Mouse (Mus musculus): ENCODE measurements around the gene Ginm1. TPM values are rescaled to one million over a fixed set of nuclear protein-coding genes. Genes with fewer than 3 reads are reported as not detected.

Ginm1 gene
- polyA plus RNA-seq, 1 experiment from 2014 or later: 86.1 TPM

DNA sequence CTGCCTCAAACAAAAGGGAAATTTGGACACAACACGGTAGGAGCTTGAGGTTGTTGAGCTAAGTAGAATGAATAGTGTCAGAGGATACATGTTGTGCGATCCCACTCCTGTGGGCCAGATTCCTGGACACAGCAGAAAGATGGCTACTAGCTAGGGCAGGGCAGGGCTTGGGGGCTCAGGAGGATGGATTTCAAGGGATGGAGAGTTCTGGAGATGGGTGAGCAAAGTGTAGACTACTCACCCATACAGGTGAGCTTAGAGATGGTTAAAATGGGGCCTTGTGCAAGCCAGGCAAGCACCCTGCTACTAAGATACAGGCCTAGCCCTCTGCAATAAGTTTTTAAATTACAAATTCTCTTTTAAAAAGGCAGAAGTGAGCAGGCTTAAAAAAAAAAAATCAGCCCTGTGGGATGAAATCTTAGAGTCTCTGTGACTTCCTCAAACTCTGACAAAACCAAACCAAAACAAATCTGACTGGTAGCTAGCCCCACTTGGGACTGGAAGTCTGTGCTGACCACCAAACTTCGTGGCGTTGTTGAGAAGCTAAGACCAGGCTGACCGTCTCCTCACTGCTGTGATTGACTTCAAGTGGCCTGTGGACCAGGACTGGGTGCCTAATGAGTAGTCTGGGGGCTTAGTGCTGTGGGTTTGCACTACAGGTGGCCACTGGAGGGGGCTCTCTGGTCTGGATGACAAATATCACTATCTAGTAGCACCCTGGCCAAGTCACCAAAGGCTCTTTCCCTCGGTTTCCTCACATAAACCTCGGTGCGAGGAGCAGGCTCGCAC is 40.9 kb upstream of the Ginm1 start:
- Histone ChIP-seq H3K4me3 (no peak overlapping the region), H3K36me3 (no peaks in the 10 kb centered on the region), H3K27me3 (0 out of 2 replicates have a peak, but pooled peaks cover 3% of the 10 kb centered on the region), H3K4me2 (no peak overlapping the region), H3K9ac (no peak overlapping the region), H3K27ac (no peak overlapping the region), H3K4me1 (replicated peaks) (peaks cover 13% of the 10 kb centered on the region), H3K9me3 (replicated peaks) (no peaks in the 10 kb centered on the region)
- WGBS: 66% methylated on average over 9 of the region's 9 CpGs
- ATAC-seq (replicated peaks; ENCODE audit: insufficient number of reproducible peaks, insufficient read depth, low FRiP score, low read depth): no peak

DNA sequence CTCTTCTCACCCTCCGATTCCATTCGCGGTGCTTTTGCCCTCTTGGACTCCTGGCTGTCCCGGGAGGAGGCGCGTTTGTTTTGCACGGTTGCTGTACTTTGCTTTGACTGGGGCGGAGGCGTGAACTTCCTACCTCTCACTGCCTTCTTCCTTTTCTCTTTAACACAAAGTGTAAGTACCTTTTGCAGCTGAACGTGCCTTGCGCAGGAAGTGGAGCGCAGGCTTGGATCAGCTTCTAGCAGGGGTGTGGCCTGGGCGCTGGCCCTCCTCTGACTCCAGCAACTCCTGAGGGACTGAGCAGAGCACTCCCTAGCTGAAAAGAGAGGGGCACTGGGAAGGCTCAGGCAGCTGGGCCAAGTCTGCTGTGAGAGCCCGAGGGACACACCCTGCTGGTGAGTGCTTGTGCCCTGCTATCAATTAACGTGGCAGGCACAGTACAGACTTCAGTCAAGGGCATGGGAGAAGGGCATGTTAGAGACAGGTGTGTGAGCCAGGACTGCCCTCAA is 39.6 kb upstream of the Ginm1 start, which contains the start of gene Zc3h12d:
TSS of gene Zc3h12d (plus strand) at position 300 of the 506 bp plus-strand sequence.
- H3K36me3 ChIP-seq: no peaks in the 10 kb centered on the region
- H3K4me2 ChIP-seq: peak within 1 kb of the TSS; percentile 71
- WGBS: 3% methylated on average over 15 of the region's 15 CpGs
- peak; percentile 66 for ATAC-seq (replicated peaks; ENCODE audit: insufficient number of reproducible peaks, insufficient read depth, low FRiP score, low read depth)
- 0 out of 2 replicates have a peak, but pooled peaks cover 3% of the 10 kb centered on the region for H3K27me3 ChIP-seq
- peak within 1 kb of the TSS; percentile 46 for H3K9ac ChIP-seq
- H3K4me1 ChIP-seq (replicated peaks): peaks cover 13% of the 10 kb centered on the region
- H3K27ac ChIP-seq: peak within 1 kb of the TSS; percentile 37
- peak within 1 kb of the TSS; percentile 41 for H3K4me3 ChIP-seq
- no peaks in the 10 kb centered on the region for H3K9me3 ChIP-seq (replicated peaks)

DNA sequence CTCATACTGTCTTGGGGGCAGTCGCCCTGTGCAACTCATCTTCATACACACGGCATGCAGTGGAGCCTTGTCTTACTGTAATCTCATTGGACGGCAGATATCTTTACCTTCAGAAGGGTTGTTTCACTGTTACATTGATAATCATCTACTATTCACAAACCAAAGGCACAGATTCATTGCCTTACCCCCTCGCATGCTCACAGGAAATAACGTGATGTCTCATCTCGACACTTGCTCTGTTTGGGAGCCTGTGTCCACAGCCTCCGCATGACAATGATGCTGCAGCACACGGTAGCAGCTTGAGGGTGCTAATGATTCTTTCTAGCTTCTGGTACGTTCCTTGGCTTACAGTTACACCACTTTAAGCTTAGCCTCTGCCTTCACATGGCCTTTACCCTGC is 33.5 kb upstream of the Ginm1 start:
- H3K4me2 ChIP-seq: no peak overlapping the region
- 89% methylated on average over 9 of the region's 9 CpGs for WGBS
- ATAC-seq (replicated peaks; ENCODE audit: insufficient number of reproducible peaks, insufficient read depth, low FRiP score, low read depth): no peak

DNA sequence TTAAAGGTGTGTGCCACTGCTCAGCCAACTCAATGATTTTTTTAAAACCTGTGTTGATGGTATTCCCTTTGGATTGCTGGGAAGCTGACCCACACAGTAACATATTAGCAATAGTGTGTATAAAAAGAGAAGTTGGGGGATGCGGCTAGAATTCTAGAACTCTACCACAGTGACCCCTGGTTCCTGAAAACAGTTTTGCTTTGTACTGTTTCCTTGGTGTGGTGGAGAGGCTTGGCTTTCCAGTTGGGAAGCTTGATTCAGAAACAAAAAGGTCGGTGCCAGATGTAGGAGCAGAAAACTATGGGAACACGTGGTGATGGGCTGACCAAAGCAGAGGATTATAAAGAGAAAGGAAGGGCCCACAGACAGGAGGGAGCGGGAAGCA is 32.6 kb upstream of the Ginm1 start:
- Histone ChIP-seq H3K4me1 (replicated peaks) (no peaks in the 10 kb centered on the region), H3K27me3 (no peaks in the 10 kb centered on the region), H3K9me3 (replicated peaks) (no peaks in the 10 kb centered on the region), H3K27ac (no peak overlapping the region), H3K4me3 (no peak overlapping the region), H3K36me3 (peaks cover 28% of the 10 kb centered on the region), H3K4me2 (no peak overlapping the region), H3K9ac (no peak overlapping the region)
- ATAC-seq (replicated peaks; ENCODE audit: insufficient number of reproducible peaks, insufficient read depth, low FRiP score, low read depth): no peak
- 92% methylated on average over 4 of the region's 4 CpGs for WGBS

More for the DNA sequence above, 33.5 kb upstream of the Ginm1 start:
- H3K27ac ChIP-seq: no peak overlapping the region
- no peaks in the 10 kb centered on the region for H3K4me1 ChIP-seq (replicated peaks)
- H3K9me3 ChIP-seq (replicated peaks): no peaks in the 10 kb centered on the region
- H3K9ac ChIP-seq: no peak overlapping the region
- no peak overlapping the region for H3K4me3 ChIP-seq
- peaks cover 24% of the 10 kb centered on the region for H3K36me3 ChIP-seq
- no peaks in the 10 kb centered on the region for H3K27me3 ChIP-seq

DNA sequence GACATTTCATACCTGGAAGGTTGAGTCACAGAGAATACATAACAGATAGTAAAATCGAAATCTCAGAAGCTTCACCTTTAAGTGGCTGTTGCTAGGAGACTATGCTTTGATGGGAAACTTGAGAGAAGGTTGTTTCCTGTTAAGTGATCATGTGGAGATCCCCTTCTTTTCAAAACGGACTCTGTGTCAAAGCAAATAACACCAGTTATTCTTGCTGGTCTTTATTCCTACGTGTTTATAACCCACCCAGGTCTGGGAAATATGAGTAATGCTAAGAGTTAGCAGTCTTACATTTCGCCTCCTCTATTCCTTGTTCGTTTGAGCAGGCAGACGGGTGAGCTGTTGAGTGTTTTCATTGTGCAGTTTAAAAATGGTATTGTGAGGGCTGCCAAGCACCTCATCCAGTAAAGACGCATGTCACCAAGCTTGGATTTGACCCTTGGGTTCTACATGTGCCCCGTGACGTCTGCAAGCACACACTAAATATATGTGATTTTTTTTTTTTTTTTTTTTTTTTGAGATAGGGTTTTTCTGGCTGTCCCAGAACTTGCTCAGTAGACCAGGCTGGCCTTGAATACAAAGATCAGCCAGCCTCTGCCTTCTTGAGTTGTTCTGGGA is 32.1 kb upstream of the Ginm1 start:
- 81% methylated on average over 9 of the region's 9 CpGs for WGBS
- no peak overlapping the region for H3K27ac ChIP-seq
- no peaks in the 10 kb centered on the region for H3K27me3 ChIP-seq
- H3K9me3 ChIP-seq (replicated peaks): no peaks in the 10 kb centered on the region
- H3K4me3 ChIP-seq: no peak overlapping the region
- H3K4me2 ChIP-seq: no peak overlapping the region
- peaks cover 28% of the 10 kb centered on the region for H3K36me3 ChIP-seq
- no peak for ATAC-seq (replicated peaks; ENCODE audit: insufficient number of reproducible peaks, insufficient read depth, low FRiP score, low read depth)
- no peaks in the 10 kb centered on the region for H3K4me1 ChIP-seq (replicated peaks)
- no peak overlapping the region for H3K9ac ChIP-seq

DNA sequence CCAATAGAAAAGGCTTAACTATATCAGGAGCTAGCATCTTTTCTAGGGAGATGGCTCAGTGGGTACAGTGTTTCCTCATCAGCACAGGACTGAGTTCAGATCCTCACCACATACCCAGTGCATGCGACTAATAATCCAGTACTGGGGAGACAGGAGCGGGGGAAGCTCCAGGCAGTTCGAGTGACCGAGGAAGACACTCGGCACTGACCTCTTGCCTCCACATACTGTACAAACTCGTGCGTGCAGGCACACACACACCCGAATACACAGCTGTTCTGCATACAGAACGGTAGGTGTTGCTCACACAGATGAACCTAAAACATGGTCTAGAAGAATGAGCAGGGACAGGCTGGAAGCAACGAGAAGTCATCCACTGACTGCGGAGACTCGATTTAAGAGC is 29.4 kb upstream of the Ginm1 start:
- peaks cover 37% of the 10 kb centered on the region for H3K36me3 ChIP-seq
- H3K27me3 ChIP-seq: no peaks in the 10 kb centered on the region
- H3K4me1 ChIP-seq (replicated peaks): no peaks in the 10 kb centered on the region
- WGBS: 93% methylated on average over 12 of the region's 12 CpGs
- H3K9ac ChIP-seq: no peak overlapping the region
- ATAC-seq (replicated peaks; ENCODE audit: insufficient number of reproducible peaks, insufficient read depth, low FRiP score, low read depth): no peak
- no peaks in the 10 kb centered on the region for H3K9me3 ChIP-seq (replicated peaks)
- no peak overlapping the region for H3K4me2 ChIP-seq
- no peak overlapping the region for H3K27ac ChIP-seq
- no peak overlapping the region for H3K4me3 ChIP-seq

DNA sequence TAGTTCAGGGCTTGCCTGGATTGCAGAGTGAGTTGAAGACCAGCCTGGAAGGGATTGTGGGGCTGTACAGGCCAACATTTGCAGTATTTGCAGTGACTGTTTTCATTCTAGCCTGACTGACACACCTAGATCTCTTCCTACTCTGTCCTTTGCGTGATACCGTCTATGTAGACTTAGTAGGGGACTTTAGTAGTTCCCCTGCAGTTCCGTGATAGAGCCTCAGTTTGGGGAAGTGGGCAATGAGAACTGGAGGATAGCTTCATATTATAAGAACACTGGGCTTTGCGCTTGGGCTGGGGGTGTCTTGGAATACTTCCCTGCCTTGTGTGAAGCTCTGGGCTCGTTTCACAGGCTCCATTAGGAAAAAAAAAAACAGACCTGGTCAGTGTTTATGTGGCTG is 27.5 kb upstream of the Ginm1 start:
- WGBS: 90% methylated on average over 5 of the region's 5 CpGs
- Histone ChIP-seq H3K36me3 (peaks cover 47% of the 10 kb centered on the region), H3K9me3 (replicated peaks) (no peaks in the 10 kb centered on the region), H3K9ac (no peak overlapping the region), H3K4me3 (no peak overlapping the region), H3K4me1 (replicated peaks) (no peaks in the 10 kb centered on the region; the same call in 1 of the 2 replicates), H3K27me3 (no peaks in the 10 kb centered on the region), H3K4me2 (no peak overlapping the region), H3K27ac (no peak overlapping the region)
- no peak for ATAC-seq (replicated peaks; ENCODE audit: insufficient number of reproducible peaks, insufficient read depth, low FRiP score, low read depth)

DNA sequence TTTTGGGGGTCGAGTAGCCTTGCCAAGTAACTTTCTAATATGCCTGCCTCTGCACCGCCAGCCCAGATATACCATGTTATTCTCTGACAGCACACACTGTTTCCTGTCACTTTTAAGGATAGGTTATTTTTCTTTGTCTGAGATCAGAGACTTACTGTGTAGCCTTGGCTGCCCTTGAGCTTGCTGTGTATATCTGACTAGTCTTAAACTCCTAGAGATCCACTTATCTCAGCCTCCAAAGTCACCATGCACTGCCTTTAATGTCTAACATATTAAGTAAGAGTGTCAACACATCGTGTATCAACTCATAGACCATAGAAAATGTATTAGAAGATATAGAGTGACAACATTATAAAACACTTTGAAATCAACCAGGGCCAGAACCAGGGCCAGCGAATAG is 27.0 kb upstream of the Ginm1 start:
- 73% methylated on average over 4 of the region's 4 CpGs for WGBS
- no peak overlapping the region for H3K27ac ChIP-seq
- H3K9ac ChIP-seq: no peak overlapping the region
- H3K4me3 ChIP-seq: no peak overlapping the region
- no peaks in the 10 kb centered on the region for H3K27me3 ChIP-seq
- no peaks in the 10 kb centered on the region for H3K9me3 ChIP-seq (replicated peaks)
- no peaks in the 10 kb centered on the region; the same call in 1 of the 2 replicates for H3K4me1 ChIP-seq (replicated peaks)
- no peak for ATAC-seq (replicated peaks; ENCODE audit: insufficient number of reproducible peaks, insufficient read depth, low FRiP score, low read depth)
- no peak overlapping the region for H3K4me2 ChIP-seq
- H3K36me3 ChIP-seq: peaks cover 49% of the 10 kb centered on the region

DNA sequence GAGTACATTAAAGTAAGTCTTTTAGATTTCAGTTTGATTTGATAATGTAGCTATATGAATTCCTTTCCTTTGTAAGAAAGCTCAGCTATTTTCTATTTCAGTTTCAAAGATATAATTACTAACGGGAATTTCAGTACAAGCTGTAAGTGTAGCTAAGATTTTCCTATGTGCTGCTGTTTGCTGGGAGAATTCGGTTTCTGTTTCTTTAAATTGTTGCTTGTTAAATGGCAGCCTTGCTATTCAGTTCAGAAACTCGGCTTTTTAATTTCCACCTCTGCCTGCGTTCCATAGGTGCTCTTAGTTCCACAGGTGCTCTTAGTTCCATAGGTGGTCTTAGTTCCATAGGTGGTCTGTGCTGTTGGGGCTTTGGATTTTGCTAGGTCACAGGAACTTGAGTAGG is 26.5 kb upstream of the Ginm1 start:
- peaks cover 53% of the 10 kb centered on the region for H3K36me3 ChIP-seq
- ATAC-seq (replicated peaks; ENCODE audit: insufficient number of reproducible peaks, insufficient read depth, low FRiP score, low read depth): no peak
- WGBS: 87% methylated on average over 4 of the region's 4 CpGs
- no peak overlapping the region for H3K4me2 ChIP-seq
- H3K9me3 ChIP-seq (replicated peaks): no peaks in the 10 kb centered on the region
- H3K9ac ChIP-seq: no peak overlapping the region
- H3K27me3 ChIP-seq: no peaks in the 10 kb centered on the region
- no peaks in the 10 kb centered on the region; the same call in 1 of the 2 replicates for H3K4me1 ChIP-seq (replicated peaks)
- H3K27ac ChIP-seq: no peak overlapping the region
- H3K4me3 ChIP-seq: no peak overlapping the region

DNA sequence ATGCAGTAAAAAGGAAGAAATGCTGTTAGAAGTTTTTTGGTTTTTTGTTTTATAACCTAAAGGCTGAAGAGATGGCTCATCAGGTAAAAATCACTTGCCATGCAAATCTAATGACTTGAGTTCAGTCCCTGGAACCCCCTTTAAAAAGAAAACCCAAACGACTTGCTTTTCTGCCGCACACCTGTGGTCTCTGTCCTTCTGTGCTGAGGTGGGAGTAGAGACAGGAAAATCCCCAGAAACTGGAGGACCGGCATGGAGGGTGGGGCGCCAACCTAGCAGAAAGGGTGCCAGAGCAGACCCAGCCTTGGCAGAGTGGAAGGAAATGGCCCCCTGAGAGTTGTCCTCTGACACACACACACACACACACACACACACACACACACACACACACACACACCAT is 26.1 kb upstream of the Ginm1 start:
- no peaks in the 10 kb centered on the region; the same call in 1 of the 2 replicates for H3K4me1 ChIP-seq (replicated peaks)
- peaks cover 51% of the 10 kb centered on the region for H3K36me3 ChIP-seq
- 89% methylated on average over 4 of the region's 4 CpGs for WGBS

DNA sequence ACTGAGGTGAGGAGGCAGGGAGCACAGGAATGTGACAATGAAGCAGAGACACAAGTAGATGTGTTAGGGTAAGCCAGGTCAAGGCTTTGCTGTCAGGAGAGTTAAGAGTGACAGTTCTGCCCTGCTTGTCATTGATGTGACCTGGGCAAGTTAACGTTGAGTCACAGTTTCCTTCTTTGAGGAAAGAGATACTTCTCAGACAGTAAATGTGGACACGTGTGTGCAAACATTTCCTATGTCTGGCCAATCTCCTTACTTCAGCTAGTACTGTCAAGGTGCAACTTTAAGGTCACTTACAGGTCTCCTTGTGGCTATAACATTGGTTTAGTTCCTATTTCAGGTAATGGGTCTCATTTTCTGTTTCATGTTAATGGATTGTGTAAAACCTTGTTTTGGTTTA is 23.9 kb upstream of the Ginm1 start:
- ATAC-seq (replicated peaks; ENCODE audit: insufficient number of reproducible peaks, insufficient read depth, low FRiP score, low read depth): no peak
- no peak overlapping the region for H3K4me3 ChIP-seq
- no peaks in the 10 kb centered on the region for H3K9me3 ChIP-seq (replicated peaks)
- WGBS: 38% methylated on average over 2 of the region's 2 CpGs
- no peaks in the 10 kb centered on the region; the same call in 1 of the 2 replicates for H3K4me1 ChIP-seq (replicated peaks)
- no peak overlapping the region for H3K4me2 ChIP-seq
- H3K27me3 ChIP-seq: no peaks in the 10 kb centered on the region
- H3K36me3 ChIP-seq: peaks cover 34% of the 10 kb centered on the region
- H3K9ac ChIP-seq: no peak overlapping the region
- H3K27ac ChIP-seq: no peak overlapping the region

More for the DNA sequence above, 26.1 kb upstream of the Ginm1 start:
- H3K27me3 ChIP-seq: no peaks in the 10 kb centered on the region
- H3K4me2 ChIP-seq: no peak overlapping the region
- no peak overlapping the region for H3K9ac ChIP-seq
- H3K27ac ChIP-seq: no peak overlapping the region
- H3K4me3 ChIP-seq: no peak overlapping the region
- ATAC-seq (replicated peaks; ENCODE audit: insufficient number of reproducible peaks, insufficient read depth, low FRiP score, low read depth): no peak
- H3K9me3 ChIP-seq (replicated peaks): no peaks in the 10 kb centered on the region

All from heart, embryonic 15.5 days (tissue).